Mouse (Mus musculus) 3134 (cell line): ENCODE measurements at regions not wholly inside any gene's neighbourhood (a gene's known extent, or its start where the extent isn't known, plus 50 kb on each side); places are given as distances from the start of the nearest gene placed in this dataset.

Experiments used
- DNase-seq: peaks from one replicate; pipeline ENCODE4 v3.0.0-alpha.2; 2011; ENCODE audit warnings: low spot score; ENCODE audit not compliant: insufficient read length; ENCODE audit errors: extremely low read depth

DNA sequence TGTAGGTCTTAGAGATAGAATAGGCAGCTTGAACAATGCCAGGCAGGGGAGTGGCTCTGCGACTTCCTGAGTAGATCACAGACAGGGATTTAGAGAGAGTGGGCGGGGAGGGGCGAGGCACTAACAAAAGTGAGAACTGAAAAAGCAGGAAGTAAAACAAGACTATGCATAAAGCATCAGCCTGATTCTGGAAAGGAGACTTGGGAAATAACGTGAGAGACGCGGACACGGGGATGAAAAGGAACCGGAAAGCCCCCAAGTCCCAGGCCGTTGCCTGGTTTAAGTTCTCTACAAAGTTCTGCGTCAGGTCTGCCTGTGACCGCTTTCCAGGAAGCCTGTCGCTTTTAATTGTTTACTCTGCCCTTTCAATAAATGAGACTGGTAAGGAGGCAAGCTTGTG lies 86.3 kb downstream of the D16Ertd472e start:
- DNase-seq: no peak

DNA sequence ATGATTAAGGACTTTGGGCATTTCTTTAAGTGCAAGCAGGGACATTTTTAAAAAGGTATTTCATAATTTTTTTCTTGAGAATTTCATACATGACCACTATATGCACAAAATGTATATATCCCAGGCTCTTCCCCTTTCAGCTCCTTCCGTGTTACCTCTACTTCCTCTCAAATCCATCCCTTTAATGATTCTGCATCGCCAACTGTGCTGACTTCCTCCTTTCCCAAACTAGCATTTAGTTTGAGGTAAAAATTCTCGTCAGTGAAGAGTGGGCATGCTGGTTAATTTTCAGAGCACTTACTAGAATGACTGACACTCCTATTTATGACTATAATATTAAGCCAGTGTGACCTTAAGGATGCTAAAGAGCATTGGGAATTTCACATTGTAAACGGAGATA lies 86.9 kb downstream of the D16Ertd472e start:
- DNase-seq: no peak

DNA sequence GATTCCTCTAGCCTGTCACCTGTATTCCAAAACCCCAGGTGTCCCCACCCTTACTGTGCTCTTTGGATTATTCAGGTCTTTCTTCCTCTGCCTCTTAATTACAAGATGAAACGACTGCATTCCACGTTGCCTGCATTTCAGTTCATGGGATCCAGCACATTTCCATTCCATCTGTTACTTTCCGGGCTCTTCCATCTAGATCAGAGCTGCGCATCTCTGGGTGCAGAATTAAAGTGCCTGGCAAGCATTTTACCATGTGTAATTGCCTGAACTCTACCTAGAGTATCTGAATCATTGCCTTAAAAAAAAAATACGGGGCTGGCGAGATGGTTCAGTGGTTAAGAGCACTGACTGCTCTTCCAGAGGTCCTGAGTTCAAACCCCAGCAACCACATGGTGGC lies 90.0 kb downstream of the D16Ertd472e start:
- DNase-seq: no peak

DNA sequence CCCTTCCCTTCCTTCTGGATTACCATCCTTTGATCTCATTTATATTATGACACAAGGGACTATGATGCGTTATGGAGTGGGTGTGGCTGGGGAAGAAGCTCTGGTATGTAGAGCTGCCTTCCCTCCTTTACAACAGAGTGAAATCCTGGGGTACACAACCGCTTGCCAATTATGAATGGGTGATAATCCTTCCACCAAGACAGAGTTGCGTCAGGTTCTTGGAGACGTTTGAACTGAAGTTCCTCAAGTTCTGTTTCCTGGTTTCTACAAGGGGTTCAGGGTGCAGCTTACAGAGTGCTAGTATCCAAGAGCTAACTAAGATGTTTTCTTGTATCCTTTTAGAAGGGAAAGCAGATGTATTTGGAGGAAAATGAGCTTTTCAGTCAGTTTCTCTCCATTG lies 92.2 kb downstream of the D16Ertd472e start:
- no peak for DNase-seq

DNA sequence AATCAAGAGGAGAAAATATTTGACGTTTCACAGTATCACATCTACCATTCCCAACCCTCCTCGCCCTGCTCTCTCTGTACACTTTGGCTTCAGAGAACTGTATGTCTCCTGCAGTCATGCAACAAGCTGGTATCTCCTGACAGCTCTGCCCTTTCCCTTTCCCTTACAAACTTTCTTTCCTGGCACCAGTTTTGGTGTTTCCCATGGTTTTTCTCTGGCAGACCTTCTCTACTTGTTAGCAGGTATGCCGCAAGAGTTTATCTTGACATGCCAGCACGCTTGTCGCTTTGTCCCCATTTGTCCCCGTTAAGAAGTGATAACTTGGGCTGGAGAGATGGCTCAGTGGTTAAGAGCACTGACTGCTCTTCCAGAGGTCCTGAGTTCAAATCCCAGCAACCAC lies 94.9 kb downstream of the D16Ertd472e start:
- no peak for DNase-seq

DNA sequence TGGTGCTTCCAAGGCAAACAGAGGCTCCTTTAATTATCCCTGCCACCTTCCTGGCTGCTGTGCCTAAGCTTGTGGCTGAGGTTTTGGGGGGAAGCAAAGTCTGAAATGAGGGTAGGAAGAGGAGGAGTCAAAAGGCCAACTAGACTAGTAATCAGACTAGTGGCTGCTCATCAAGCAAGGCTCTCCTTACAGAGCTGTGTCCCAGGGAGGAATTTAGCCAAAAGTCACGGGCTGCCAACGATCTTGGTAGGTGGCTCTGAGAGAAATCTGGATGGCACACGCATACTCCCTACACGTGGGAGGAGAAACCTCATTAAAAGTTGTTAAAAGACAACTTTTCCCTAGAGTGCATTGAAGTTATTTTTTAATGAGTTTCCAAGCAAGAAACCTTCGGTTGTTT lies 95.4 kb downstream of the D16Ertd472e start:
- DNase-seq: no peak

DNA sequence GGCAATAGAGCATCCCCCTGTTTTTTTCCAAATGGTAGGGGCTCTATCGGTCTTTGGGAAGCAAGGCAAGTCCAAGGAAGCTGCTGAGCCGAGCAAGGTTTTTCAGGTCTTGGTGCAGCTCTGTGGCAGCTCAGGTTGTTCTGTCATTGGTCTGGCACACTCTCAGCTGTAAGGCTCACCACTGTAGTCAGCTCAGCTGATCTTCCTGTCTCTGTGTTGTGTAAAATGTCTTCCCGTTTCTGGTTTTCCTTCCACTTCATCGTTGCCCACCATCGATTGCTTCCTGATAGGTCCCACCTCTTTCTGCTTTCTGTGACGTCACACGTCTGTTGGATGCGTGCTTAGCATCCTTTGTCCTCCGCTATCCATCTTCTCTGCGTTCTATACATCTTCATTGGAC lies 96.2 kb downstream of the D16Ertd472e start:
- DNase-seq: no peak

DNA sequence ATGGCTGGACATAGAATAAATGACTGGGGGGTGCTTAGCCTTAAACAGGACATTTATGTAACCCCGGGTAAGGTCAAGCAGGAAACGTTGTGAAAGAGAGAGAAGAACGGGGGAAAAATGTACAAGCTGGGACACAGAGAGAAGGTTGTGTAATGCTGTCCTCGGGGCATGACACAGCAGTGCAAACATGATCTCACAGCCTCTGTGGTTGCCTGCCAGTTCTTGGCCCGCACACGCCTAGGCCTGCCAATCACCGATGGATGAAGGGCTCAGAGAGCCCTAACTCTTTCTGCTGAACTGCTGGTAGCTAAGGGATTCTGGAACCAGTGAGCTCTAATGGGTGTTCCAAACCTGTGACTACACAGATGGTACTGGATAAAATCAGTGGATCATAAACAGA lies 96.5 kb upstream of the Btg3 start:
- peak; percentile 30 for DNase-seq

DNA sequence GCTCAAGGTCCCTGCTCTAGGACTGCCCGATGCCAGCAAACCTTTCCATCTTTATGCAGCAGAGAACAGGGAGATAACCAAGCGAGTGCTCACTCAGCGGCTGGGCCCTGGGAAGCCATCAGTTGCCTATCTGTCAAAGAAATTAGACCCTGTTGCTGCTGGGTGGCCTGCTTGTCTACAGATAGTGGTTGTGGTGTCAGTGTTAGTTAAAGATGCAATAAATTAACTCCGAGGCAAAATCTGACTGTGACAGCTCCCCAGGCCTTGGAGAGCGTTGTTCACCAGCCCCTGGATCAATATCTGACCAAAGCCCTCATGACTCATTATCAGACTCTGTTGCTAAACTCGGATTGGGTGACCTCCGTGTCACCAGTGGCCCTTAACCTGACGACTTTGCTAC lies 83.0 kb upstream of the Btg3 start:
- DNase-seq: no peak

DNA sequence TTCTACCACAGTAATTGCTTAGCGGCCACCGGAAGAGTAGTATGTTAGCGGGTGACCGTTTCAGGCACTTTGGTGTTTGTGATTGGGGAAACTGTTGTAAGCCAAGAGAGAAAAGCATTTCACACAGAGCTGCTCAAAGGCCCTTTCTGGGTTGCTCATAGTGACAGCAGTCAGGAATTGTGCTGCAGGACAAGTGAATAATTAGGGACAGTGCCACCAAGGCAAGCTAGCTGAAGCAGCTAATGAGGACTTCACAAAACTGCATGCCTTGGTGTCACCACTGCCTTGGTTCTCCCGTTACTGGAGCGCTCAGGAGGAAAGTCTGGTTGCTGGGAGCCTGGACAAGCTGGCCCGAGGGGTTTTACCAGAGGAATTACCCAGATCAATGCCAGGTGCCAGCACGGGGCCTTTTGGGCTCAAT lies 80.7 kb upstream of the Btg3 start:
- DNase-seq: no peak

DNA sequence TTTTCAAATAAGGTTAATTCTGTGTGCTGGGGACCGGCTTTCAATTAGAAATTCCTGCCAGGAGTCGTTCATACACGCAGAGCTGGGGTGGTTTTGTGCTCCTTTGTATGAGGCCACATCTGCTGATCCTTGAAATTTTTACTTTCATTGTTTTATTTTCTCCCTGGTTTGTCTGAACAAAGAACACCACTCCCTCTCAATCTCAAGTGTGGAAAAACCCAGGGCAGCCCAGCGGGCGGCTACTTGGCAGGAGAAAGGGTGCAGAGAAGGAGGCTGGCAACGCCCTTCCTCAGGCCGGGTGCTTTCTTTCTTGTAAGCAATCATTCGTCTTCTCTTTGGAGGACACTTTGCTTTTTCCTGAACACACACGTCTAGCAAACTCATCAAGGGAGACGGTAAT lies 79.4 kb upstream of the Btg3 start:
- no peak for DNase-seq

DNA sequence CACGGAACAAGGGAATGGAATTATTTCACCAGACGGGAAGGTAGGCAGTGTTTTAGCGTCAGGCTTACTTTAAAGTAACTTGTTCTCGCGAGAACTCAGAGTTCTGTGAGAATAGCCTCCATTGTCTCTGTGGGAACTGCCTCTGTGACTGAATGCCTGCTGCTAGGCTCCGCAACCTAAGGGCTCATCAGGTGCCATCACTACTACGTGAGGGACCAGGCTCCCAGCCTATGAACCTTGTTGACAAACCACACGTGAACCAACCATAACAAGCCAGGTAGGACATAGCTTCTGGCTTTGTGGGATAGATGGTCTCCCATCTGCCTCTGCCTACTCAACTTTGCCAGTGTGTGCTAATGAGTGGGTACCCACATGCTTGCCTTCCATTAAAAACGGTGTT lies 77.5 kb upstream of the Btg3 start:
- no peak for DNase-seq

DNA sequence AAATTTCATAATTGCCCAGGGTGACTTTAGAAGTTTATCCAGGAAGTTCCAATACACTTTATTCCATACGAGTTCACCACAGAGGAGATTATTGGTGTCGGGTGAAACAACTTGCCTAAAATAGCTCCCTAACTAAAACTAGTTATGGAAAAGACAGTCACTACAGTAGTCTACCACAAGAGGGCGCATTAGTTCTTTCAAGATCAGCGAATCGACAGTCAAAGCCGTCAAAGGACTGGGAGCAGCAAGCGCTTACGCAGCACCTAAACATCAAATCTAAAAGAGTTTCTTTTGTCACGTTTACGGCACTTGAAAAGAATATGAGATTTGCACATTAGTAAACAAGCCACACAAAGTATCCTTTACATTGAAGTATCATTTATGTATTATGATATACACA lies 75.3 kb upstream of the Btg3 start:
- no peak for DNase-seq

DNA sequence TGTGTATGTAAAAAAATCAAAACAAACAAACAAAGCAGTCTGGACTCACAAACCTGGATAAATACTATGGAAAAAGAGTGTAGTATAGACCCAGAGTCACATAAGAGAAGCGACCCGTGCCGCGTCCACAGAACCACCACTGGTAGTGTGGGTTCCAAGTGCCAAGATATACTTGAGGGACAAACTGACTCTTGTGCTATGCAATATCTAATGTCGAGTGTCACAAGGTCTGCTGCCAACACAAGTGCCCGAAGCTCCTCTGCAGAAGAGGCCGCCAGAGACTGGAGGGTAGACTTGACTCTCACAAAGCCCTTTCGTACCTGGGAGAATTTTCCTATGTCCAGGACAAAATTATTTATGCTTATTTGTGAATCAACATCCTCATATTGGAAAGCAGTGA lies 74.8 kb upstream of the Btg3 start:
- no peak for DNase-seq

DNA sequence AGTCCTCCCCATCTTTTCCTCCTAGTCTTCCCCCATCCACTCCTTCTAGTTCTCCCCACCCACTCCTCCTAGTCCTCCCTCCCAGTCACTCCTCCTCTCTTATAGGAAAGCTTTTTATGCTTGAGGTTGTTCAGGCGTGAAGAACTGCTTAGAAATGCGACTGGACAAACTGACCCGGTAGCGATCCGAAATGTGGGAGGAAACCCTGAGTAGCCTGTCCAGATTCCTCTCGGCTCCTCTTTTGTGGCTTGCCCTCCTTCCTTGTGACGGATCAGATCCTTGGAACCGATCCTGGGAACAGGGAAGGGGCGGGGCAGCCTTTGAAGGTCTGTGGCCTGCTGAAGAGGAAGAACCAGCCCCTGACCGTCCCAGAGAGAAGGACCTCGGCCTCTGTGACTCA lies 74.3 kb upstream of the Btg3 start:
- DNase-seq: peak; percentile 54

DNA sequence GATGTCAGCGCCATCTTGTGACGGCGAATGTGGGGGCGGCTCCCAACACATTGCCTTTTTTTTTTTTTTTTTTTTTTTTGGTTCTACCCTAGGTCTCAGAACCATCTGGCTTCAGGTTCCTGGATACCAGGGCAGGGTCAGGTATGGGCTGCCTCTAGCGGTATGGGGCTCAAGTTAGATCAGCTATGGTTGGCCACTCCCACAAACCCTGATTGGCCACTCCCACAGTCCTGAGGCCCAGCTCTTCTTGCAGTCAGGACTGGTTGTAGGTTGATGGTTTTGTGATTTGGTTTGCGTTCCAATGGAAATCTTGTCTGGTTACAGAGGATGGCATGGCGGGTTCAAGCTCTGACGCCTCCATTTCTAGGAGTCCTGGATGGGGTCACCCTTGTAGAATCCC lies 72.2 kb upstream of the Btg3 start:
- DNase-seq: no peak

DNA sequence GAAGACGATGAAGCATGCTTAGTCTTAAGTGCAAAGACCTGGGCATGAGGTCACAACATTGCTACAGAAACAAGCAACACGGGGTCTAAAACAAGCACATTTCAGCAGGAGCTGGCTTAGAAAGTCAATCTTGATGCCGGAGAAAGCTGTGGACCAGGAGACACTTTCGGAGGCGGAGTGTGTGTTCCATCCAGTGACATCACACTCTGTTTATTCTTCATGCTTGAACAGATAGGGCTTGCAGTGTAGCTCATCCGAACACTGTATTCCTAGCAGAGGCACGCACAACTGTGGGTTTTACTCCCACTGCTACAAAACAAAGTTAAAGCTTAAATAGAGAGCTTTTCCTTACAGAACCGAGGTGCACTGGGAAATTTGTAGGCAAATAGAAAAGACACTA lies 66.3 kb upstream of the Btg3 start:
- DNase-seq: no peak

DNA sequence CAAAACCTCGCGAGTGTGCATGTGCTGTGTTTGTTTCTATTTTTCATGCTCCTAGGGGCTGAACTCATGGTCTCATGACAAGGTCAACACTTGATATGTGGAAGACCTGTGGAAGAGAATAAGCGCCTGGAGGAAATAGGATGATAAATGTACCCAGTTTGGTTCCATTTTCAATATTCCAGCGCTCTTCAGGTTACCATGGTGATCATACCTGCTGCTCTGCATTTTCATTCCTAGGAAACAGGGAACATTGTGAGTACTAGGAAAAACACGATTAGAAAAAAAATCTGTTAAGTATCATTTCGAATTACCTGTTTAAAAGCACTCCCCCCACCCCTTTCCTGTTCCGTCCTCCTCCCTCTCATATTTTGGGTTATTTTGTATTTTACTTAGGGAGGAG lies 65.8 kb upstream of the Btg3 start:
- DNase-seq: no peak

DNA sequence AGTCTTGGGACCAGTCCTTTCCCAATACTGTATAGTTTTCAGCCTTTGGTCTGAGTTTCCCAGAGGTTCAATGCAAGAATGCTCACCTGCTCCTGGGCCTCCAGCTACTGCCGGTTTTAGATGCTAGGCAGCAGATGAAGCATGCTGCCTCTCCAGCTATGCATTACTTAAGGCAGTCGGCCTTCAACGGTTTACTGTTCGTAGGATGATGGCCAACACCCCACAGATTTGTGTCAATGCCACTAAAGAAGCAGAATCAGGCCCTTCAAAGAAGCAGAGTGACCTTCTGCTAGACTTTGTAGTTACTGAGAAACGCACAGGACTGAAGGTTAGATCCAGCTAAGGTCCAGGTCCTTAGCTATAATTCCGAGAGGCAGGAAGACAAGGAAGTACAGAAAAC lies 65.0 kb upstream of the Btg3 start:
- DNase-seq: no peak

DNA sequence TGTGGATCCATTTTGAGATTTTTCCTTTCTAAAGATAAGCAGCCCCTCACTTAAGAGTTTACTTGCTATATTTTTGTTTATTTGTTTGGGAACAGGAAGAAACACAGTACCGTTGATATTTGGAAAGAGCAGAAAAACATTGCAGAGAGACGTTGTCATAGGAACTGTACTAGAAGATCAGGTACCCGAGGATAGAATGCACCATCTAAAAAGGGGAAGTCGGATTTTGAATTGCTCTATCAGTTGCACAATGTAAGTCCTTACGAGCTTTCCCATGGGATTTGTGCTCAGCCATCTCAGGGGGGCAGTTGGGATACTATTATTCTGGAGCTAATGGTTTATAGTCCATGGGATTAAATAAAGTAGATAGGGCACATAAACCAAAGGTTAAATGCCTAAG lies 58.7 kb upstream of the Btg3 start:
- no peak for DNase-seq

DNA sequence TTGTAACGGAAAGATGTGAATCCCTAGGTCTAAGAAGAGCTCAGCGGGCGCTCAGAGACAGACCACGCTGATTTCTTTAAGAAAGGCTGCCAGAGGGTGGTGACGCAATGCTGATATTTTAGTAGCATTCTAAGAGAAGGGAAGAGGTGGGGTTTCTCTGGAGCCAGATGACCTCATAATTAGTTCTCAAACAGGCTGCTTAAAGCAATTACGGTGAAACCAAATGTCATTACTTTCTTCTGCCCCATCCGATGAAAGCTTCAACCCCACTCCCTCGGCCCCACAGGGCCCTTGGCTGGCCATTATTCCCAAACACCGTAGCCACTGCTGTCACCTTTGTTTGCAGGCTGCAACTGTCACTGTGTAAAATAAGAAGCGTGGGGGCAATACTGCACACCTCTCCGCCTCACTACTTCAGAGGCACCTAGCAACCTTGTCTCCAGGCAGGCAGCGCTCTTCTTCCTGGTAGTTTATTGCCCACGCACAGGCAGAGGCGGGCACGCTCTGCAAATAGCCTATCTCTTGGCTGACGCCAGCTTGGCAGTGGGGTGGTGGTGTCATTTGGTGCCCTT lies 50.6 kb upstream of the Btg3 start:
- DNase-seq: no peak
